Mouse (Mus musculus) 416B (cell line): ENCODE results near the gene Rsf1.

ENCODE experiments used
- DNase-seq: peaks from one replicate; pipeline ENCODE4 v3.0.0; 2011; ENCODE audit warnings: low read depth

Rsf1 gene

DNA sequence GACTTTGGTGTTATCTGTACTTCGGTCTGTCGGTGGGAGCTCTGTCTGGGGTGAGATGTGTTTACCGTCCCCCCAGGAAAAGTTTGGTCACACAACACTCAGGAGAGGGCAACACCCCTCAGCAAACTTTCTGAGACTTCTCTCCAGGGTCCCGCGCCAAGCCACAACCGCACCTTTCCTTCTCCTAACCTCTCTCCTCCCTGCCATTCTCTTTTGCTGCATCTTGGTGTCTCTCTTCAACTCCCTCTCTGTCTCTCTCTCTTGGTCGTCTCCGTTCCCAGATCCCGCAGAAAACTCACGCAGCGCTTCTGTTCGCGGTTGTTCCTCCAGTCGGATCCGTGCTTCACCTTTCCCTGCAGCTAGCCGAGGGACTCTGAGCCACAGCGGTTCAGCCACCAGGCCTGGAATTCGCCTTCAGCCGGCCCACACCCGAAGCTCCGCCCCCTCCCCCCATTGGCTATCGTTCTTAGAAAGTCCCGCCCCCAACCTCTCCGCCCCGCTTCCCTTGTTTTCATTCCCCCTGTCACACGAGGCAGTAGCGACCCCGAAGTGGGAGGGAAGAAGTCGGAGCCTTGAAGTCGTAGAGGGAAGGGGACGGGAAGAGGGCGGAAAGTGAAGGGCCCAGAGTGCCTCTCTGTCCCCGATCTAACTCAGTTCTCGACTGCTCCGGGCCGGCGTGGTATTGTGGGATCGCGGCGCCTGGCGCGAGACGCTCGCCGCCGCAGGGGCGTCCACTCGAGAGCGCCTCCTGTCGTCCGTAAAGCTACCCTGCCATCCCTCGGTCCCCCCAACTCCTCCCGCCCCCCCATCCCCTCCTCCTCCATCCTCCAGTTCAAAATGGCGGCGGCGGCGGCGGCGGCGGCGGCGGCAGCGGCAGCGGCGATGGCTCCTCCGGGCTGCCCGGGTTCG lies at the start of gene Rsf1, which contains the start of gene Aamdc:
Rsf1 (plus strand) TSS at position 823 of the 909 bp plus-strand sequence.
Aamdc (minus strand) TSS at position 431 of the 909 bp plus-strand sequence.
- DNase-seq: peak; percentile 99

- DNase-seq: no peak
Measured at GRCm38 (mm10) chr7:97535531-97535930, 44.2 kb upstream of the Rsf1 start.

GRCm38 (mm10) chr7:97536571-97536970 lies 43.1 kb upstream of the Rsf1 start:
- no peak for DNase-seq

- no peak for DNase-seq
Measured at GRCm38 (mm10) chr7:97546462-97546861, 33.2 kb upstream of the Rsf1 start.

DNA sequence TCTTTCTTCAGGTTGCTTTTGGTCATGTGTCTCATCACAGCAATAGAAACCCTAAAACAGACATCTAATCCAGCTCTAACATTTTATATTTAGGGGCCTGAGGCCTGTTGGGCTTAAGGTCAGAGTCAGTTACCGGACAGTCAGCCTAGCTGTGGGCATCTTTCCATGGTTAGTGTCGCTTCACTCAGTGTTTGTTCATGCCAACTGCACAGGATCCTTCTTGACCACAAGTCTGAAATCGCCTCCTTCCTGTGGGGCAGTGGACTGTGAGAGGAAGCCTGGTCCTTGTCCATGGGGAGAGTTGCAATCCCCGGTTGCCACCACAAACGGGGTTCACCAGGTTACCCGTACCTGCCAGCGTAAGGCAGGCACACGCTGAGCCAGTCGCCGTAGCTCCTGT lies 30.4 kb upstream of the Rsf1 start:
- peak; percentile 67 for DNase-seq

GRCm38 (mm10) chr7:97550673-97551072 lies 29.0 kb upstream of the Rsf1 start:
- no peak for DNase-seq

GRCm38 (mm10) chr7:97563576-97563975 lies 16.1 kb upstream of the Rsf1 start:
- DNase-seq: no peak

DNA sequence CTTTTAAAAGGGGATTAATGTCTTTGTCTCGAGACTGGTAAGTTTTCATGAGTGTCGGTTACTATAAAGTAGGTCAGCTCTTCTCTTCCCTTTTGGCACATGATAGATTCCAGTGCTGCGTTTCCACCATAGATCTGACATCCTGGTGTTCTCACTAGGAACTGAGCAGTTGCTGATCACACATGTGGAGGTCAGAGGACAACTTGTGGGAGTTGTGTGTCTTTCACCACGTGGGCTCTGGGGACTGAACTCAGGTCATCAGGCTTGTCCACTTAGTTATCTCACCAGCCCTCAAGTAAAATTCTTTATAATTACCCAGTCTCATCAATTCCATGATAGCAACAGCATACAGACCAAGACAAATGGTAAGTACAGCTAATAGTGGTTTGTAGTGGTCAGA lies 10.3 kb upstream of the Rsf1 start:
- no peak for DNase-seq

- peak; percentile 68 for DNase-seq
Measured at GRCm38 (mm10) chr7:97570389-97570788, 9.3 kb upstream of the Rsf1 start.

- peak; percentile 52 for DNase-seq
Measured at GRCm38 (mm10) chr7:97578361-97579066, 1.2 kb upstream of the Rsf1 start.

- DNase-seq: peak; percentile 36
Measured at GRCm38 (mm10) chr7:97579976-97580842, 520 bp downstream of the Rsf1 start.

GRCm38 (mm10) chr7:97580843-97581214 lies 1.1 kb downstream of the Rsf1 start:
- peak; percentile 94 for DNase-seq

DNA sequence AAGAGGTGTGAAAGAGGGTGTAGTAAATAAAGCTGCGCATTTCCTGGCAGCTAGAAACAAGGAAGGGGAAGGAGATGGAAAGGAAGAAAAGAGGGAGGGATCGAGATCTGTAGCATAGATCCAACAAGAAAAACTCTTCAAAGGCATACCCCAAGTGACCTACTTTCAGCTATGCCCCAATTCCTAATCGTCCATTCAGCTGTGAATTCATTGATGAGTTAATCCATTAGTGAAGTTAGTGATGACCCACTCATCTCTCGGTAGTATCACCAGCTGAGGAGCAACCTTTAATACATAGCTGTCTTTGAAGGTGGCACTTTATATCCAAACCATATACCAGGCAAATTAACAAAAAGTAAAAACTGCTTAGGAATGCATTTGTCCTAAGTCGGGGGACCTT lies 8.8 kb downstream of the Rsf1 start:
- DNase-seq: no peak

DNA sequence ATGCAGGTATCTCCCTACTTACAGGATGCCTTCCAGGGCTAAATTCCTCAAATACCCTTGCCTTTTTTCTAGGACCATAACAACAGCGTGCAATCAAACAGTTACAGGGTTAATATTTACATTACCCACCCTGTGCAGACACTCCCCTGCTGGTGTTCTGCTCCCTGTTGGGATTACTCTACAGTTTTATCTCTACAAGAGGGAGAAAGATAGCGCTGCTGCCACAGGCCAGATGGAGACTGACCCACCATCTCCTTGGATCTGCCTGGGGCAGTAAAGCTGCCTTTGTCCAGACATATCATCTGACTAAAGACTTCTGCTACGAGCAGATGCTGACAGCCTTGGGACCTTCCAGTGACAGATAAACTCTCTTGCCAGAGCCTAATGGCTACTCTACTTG lies 10.8 kb downstream of the Rsf1 start:
- no peak for DNase-seq

GRCm38 (mm10) chr7:97591336-97591735 lies 11.6 kb downstream of the Rsf1 start:
- no peak for DNase-seq

DNA sequence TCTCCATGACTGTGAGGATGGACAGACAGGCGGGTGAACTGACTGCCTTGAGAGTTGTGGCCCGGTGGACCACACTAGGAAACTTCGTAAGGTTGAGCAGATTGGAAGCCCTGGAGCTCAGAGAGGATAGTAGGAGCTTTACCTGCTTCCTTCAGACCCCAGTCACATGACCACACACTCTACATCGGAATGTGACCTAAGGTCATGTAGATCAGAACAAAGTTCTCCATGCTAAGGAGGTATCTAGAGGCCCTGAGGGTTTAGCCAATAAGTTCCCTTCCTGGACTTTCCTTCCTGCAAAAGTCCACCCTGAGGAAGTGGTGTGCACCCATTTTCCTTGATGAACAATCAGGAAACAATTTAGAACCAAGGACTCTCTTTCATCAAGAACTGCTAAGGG lies 12.7 kb downstream of the Rsf1 start:
- DNase-seq: no peak

DNA sequence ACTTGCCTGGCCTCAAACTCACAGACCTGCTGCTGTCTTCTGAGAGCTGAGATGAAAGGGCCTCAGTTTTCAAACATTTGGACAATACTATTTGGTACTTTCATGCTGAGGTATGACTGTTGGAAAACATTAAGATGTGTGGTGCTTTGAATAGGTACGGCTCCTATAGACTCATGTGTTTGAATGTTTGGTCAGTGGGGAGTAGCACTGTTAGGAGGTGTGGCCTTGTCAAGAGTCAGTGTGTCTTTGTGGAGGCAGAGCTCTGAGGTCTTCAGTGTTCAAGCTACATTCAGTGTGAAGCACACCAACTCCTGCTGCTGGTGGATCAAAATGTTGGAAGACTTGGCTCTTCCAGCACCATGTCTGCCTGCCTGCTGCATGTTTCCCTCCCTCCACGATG lies 13.8 kb downstream of the Rsf1 start:
- DNase-seq: no peak

DNA sequence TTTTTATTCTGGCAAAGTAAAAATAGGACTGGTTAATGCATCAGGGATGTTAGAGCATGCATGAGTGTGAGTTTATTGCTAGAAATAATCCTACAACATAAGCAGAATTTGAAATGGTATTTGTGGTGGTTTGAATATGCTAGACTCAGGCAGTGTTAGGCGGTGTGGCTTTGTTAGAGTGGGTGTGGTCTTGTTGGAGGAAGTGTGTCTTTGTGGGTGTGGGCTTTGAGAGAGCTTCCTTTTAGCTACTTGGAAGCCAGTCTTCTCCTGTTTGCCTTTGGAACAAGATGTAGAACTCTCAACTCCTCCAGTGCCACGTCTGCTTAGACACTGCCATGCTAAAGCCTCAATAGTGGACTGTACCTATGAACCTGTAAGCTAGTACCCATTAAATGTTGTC lies 18.9 kb downstream of the Rsf1 start:
- DNase-seq: peak; percentile 22

GRCm38 (mm10) chr7:97621346-97621745 lies 41.7 kb downstream of the Rsf1 start:
- DNase-seq: no peak

DNA sequence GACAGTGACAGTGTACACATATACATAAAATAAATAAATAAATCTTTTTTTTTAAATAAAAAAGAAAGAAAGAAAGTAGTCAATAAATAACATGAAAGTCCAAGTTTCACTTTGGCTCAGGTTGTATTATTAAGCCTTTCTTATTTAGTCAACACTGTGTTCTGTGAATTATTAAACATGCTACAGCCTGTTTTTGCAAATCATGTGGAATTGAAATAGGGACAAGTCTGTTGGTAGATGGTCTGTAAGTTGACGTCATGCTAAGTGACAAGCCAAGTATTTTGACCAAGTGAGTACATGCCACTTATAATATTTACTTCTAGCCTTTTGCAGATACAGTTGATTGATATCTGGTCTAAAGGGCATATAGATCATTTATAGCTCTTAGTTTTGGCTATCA lies 43.0 kb downstream of the Rsf1 start:
- no peak for DNase-seq

GRCm38 (mm10) chr7:97623402-97623801 lies 43.7 kb downstream of the Rsf1 start:
- no peak for DNase-seq

DNA sequence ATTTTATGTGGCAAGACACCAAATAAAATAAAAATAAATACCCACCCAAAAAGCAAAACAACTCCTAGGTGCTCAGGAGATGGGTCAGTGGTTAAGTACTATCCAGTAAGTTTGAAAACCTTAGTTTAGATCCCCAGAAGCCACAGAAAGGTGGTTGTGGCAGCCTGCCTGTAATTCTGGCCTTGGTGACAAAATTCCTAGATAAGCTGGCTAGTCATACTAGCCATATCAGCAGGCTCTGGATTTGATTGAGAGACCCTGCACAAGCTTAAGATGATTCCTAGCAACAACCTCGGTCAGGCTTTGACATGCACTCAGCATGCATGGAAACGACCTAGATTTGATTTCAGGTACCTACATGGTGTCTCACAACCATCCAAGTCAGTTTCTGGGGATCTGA lies 49.7 kb downstream of the Rsf1 start:
- DNase-seq: no peak
